Mouse (Mus musculus) lung, postnatal 10 days (tissue): ENCODE results near the gene Naa16.

Experiments used
- DNase-seq: peaks from one replicate; pipeline ENCODE4 v3.0.0; 2021

The Naa16 gene

GRCm38 (mm10) chr14:79390265-79390926 lies at the start of gene Naa16:
Gene Naa16, minus strand, starts transcription at chr14:79390778.
- DNase-seq = peak; percentile 95

- DNase-seq = no peak
Observed at GRCm38 (mm10) chr14:79434068-79434467, 43.5 kb upstream of the Naa16 start.

- peak; percentile 24 for DNase-seq
Observed at GRCm38 (mm10) chr14:79426730-79427365, 36.3 kb upstream of the Naa16 start.

- DNase-seq = peak; percentile 97
Observed at GRCm38 (mm10) chr14:79425979-79426729, 35.6 kb upstream of the Naa16 start, which contains the start of gene Kbtbd7. Gene Kbtbd7, plus strand, starts transcription at chr14:79426511.

GRCm38 (mm10) chr14:79420083-79420685 lies 29.6 kb upstream of the Naa16 start:
- DNase-seq = no peak

DNA sequence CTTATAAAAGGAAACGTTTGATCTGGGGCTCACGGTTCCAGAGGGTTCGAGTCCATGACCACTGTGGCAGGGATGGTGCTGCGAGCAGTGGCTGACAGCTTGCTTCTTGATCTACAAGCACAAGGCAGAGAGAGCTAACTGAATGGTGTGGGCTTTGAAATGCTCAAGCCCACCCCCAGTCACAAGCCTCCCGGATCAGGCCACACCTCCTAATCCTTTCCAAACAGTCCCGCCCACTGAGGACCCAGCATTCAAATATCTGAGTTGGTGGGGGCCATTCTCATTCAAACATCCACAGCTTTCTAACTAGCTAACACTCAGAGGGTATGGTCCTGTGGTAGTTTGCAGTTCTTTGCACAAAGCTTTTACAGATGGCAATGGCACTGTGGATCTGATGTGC lies 22.5 kb upstream of the Naa16 start:
- no peak for DNase-seq

- no peak for DNase-seq
Observed at GRCm38 (mm10) chr14:79410662-79411061, 20.1 kb upstream of the Naa16 start.

DNA sequence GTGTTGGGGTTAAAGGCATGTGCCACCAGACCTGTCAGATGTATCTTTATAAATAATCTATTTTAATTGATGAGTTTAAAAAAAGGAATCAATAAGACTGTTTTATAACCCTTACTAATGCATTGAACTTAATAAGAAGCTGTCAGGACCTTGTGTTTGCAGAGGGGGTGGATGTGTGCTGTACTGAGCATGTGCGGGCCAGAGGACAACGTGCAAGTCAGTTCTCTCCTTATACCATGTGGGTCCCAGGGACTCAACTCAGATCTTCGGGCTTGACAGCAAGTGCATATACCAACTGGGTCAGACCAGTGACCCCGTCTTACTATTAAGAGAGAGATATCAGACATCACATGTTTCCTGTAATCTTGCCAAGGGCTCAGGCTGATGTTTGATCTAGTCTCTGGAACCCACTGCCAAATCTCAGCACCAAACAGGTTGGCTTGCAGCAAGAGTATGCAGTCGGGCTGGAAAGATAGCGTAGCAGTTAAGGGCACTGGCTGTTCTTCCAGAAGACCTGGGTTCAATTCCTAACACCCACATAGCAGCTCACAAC lies 18.8 kb upstream of the Naa16 start:
- DNase-seq = no peak

GRCm38 (mm10) chr14:79407641-79408040 lies 17.1 kb upstream of the Naa16 start:
- DNase-seq = no peak

- peak; percentile 71 for DNase-seq
Observed at GRCm38 (mm10) chr14:79397321-79398122, 6.9 kb upstream of the Naa16 start, which contains the start of gene Mtrf1. Gene Mtrf1, plus strand, starts transcription at chr14:79397772.

DNA sequence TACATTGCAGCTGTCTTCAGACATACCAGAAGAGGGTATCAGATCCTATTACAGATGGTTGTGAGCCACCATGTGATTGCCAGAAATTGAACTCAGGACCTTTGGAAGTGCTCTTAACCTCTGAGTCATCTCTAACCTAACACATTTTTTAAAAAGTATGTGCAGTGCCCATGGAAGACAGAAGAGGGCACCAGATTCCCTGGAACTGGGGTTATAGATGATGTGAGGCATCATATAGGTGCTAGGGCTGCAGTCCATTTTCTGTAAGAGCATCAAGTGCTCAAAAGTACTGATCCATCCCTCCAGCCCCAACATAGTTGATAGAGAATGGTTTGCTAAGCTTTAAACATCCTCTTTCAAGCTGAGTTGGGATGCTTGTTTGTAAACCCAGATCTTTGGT lies 4.0 kb upstream of the Naa16 start:
- peak; percentile 54 for DNase-seq

DNA sequence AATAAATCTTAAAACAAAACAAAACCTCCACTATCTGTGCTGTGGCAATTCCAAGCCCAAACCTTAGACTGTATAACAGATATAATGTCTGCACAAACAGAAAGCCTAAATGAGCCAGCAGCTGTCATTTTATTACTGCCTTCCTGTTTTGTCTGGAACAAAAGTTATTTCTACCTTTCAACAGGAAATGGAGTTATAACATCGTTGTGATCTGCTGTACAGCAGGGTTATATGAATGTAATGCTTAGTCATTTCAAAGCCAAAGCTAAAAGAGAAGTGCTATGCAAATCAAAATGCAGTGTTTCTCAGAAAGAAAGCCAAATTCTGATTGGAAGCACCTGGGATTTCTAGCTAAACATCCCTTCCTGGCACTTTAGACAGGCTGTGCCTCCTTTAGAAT lies 2.7 kb upstream of the Naa16 start:
- no peak for DNase-seq

DNA sequence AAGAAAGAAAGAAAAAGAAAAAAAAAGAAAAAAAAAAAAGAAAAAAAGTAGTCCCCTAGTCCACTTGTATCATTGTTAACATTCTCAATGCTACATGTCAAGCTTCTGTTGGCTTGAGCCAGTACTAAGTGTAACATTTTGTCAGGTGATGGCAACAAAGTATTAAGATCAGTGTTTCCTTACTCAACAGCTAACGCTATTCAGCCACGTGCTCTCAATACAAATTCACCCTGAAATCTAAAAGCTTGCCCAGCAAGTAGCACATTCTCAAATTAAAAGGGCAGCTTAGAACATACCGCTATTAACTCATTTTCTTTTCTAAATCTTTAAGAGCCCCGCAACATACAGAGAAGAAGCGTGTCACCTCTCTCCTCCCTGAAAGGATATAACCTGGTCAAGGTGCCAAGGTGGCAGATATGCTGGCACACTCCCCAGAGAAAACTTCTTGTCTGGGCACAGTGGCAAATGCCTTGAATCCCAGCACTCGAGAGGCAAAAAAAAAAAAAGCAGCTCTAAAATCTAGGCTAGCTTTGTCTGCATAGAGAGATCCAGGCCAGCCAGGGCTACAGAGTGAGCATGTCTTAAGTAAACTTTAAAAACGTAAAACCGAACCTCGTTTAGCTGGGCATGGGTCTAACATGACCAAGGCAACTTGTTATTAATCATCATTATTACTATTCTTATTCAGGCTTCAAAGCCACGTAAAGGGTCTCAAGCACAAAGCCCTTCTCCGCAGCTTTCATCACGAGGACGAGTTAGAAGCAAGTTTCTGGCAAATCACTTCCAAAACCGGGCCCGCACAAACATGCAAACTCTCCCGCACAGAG lies 927 bp downstream of the Naa16 start:
- peak; percentile 10 for DNase-seq

DNA sequence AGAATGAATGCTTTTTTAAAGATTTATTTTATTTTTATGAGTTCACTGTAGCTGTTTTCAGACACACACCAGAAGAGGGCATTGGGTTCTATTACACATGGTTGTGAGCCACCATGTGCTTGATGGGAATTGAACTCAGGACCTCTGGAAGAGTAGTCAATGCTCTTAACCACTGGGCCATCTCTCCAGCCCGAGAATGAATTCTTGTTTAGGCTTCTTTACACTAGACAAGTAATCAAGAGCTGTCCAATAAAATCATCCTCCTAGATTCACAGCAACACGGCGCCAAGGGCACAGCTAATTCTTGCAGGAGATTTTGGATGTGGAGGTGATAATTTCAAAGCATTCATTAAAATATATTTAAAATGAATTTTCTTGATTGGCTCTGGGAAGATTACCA lies 2.3 kb downstream of the Naa16 start:
- no peak for DNase-seq

DNA sequence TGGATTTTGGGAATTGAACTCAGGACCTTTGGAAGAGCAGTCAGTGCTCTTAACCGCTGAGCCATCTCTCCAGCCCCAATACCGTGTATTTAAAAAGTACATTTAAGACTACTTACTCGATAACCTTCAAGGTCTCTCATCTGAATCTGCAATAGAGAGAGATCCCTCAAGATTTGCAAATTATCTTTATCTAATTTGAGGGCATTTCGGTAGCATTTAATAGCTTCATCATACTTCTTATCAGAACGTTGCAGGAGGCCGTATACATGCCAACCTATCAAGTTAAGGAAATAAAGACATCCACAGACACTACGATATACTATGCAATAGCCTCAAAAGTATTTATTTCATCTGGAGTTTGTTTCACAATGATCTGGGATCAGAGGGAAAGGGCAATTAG lies 7.5 kb downstream of the Naa16 start:
- no peak for DNase-seq

DNA sequence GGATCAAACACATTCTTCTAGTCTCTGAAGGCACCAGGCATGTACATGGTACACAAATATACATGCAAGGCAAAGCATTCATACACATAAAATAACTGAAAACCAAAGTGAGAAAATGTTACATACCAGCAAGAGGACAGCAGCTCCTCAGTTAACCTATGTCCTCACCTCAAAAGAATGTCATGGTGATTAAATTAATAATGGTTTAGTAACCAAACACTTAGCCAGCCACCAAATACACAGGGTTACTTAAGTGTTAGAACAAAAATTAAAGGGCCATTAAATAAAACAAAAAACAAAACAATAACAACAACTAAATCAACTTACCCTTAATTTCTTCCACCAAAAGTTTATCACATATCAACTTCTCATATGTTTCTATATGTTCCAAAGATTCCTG lies 13.5 kb downstream of the Naa16 start:
- no peak for DNase-seq

DNA sequence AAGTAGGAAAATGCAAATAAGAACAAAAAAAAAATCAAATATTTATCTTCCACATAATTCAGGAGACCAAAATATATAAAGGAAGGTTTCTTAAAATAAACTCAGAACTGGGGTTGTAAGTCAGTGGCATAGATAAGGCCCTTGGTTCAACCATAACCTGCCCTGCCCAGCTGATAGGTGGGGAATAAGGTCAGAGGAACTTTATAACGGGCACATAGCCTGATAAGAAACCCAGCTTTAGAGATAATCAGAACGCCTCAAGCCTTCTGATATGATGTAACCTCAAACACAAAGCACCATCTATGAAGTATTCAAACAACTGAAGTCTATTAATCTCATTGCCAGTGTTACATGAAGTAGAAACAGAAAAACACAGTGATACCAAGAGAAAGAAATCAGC lies 32.5 kb downstream of the Naa16 start:
- DNase-seq = no peak

DNA sequence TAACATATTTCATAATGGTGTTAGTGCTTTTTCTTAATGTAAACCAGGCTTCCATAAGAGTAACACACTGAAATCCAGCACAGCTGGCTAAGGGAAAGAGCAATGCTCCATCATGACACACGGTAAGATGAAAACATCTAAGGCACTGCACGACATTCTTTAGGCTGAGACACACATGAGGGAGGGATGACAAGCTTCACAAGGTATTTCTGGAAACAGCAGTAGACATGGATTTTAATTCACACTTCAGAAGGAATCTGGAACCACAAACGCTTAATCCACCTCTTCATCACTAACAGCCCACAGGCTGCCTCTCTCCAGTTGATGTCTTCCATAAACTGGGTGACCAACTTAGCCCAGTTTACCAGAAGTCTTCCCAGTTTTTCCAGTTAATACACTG lies 44.2 kb downstream of the Naa16 start:
- no peak for DNase-seq

- no peak for DNase-seq
Observed at GRCm38 (mm10) chr14:79335613-79336012, 55.0 kb downstream of the Naa16 start.

DNA sequence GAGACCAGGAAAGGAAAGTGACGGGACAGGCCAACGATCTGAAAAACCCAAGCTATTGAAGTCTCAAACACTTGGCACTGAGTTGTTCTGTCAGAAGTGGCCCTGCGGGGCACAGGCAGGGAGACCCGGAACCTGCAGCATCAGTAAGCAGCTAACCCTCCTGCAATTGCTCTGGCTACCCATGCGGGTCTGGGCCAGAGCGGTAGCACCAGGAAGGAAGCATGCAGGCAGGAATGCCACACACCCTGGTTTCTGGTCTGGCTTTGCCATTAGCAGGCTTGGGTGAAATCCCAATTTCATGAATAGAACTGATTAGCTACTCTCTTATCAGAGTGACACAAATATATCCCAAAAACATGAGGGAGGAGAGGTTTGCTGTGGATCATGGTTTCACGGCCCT lies 58.6 kb downstream of the Naa16 start:
- no peak for DNase-seq

DNA sequence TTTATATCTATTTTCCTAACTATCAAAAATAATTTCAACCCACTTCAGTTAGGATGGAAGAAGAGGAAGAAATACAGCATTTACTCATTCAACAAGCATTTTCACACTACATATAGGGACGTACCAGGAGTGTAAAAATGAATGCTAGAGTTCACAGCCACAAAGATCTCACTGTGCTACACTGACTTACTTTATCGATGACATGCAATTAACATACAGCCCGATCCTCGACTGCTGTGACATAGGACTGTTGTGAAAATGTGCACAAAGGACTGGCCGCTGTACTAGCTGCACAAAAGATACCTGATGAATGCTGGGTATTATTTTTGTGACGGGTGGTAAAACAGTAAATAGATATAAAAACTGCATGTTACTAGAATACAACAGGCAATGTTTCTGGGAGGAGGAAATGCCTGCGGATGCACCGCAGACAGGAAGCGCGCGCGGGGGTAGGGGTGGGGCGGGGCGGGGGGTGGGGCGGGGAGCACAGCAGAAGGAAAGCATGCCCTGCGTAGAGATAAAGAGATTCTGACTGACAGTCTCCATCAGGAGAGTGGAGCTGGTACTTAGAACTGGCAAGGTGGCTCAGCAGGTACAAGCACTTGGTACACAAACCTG lies 59.5 kb downstream of the Naa16 start:
- no peak for DNase-seq
